Mouse (Mus musculus): ENCODE results near the gene Gm20422. TPM values are rescaled to one million over a fixed set of nuclear protein-coding genes. Genes with fewer than 3 reads are reported as not detected.

Gm20422 gene
- polyA plus RNA-seq, 1 experiment: not detected

GRCm38 (mm10) chr8:69701810-69702209 lies 72.9 kb downstream of the Gm20422 start:
- Histone ChIP-seq H3K4me3 (ENCODE audit: insufficient read depth, low read depth, low read length) (no peak overlapping the region), H3K4me1 (ENCODE audit: control insufficient read depth, insufficient read depth, insufficient read length, low read length) (no peaks in the 10 kb centered on the region)

More at GRCm38 (mm10) chr8:69701810-69702209, 72.9 kb downstream of the Gm20422 start:
- no peak overlapping the region for H3K27ac ChIP-seq (replicated peaks; ENCODE audit: low read depth, low read length)

Other genes with a start within 250 kb of the Gm20422 start
- 6.7 and 7.7 TPM in 2 replicates for gene Zfp868, start 149.3 kb downstream of the Gm20422 start, polyA plus RNA-seq (2012; ENCODE audit: insufficient read depth, insufficient read length, missing spikeins)
- gene Zfp964, start 120.4 kb downstream of the Gm20422 start, polyA plus RNA-seq (2012; ENCODE audit: insufficient read depth, insufficient read length, missing spikeins): 1.8 and 2.6 TPM in 2 replicates
- gene Zfp869, start 64.2 kb downstream of the Gm20422 start, polyA plus RNA-seq (2012; ENCODE audit: insufficient read depth, insufficient read length, missing spikeins): 10.6 and 13.3 TPM in 2 replicates
- gene Zfp963, start 24.9 kb downstream of the Gm20422 start, polyA plus RNA-seq (2012; ENCODE audit: insufficient read depth, insufficient read length, missing spikeins): 1.6 and 2.2 TPM in 2 replicates
- gene Atp13a1, start 16.3 kb upstream of the Gm20422 start, polyA plus RNA-seq (2012; ENCODE audit: insufficient read depth, insufficient read length, missing spikeins): 7.5 and 9.3 TPM in 2 replicates
- gene Zfp866, start 16.3 kb upstream of the Gm20422 start, polyA plus RNA-seq (2012; ENCODE audit: insufficient read depth, insufficient read length, missing spikeins): 5.3 and 8.6 TPM in 2 replicates
- gene Gmip, start 33.8 kb upstream of the Gm20422 start, polyA plus RNA-seq (2012; ENCODE audit: insufficient read depth, insufficient read length, missing spikeins): 3.8 and 4.7 TPM in 2 replicates
- not detected in 2 replicates for gene Lpar2, start 47.5 kb upstream of the Gm20422 start, polyA plus RNA-seq (2012; ENCODE audit: insufficient read depth, insufficient read length, missing spikeins)
- not detected in 2 replicates for gene Pbx4, start 57.6 kb upstream of the Gm20422 start, polyA plus RNA-seq (2012; ENCODE audit: insufficient read depth, insufficient read length, missing spikeins)
- not detected in 2 replicates for gene Cilp2, start 112.8 kb upstream of the Gm20422 start, polyA plus RNA-seq (2012; ENCODE audit: insufficient read depth, insufficient read length, missing spikeins)
- gene Tssk6, start 127.3 kb upstream of the Gm20422 start, polyA plus RNA-seq (2012; ENCODE audit: insufficient read depth, insufficient read length, missing spikeins): not detected in 2 replicates
- 437 and 615 TPM in 2 replicates for gene Ndufa13, start 127.7 kb upstream of the Gm20422 start, polyA plus RNA-seq (2012; ENCODE audit: insufficient read depth, insufficient read length, missing spikeins)
- gene Yjefn3, start 127.8 kb upstream of the Gm20422 start, polyA plus RNA-seq (2012; ENCODE audit: insufficient read depth, insufficient read length, missing spikeins): 8.4 and 10.4 TPM in 2 replicates
- 33.7 and 35.6 TPM in 2 replicates for gene Gatad2a, start 221.5 kb upstream of the Gm20422 start, polyA plus RNA-seq (2012; ENCODE audit: insufficient read depth, insufficient read length, missing spikeins)

Data from brown adipose tissue, adult 24 weeks (tissue).